Mouse (Mus musculus): Measurements from ENCODE around the gene Tmed1. TPM values are rescaled to one million over a fixed set of nuclear protein-coding genes. Genes with fewer than 3 reads are reported as not detected.
A peak's percentile ranks its signal among the peaks of the same experiment; 100 is the strongest.
"Not testable (repeated sequence)": the region's sequence is repeated elsewhere in the genome, so short reads cannot be mapped to it uniquely, and the experiment has no call there.

Gene Tmed1
- polyA plus RNA-seq, 1 experiment from 2014 or later = 83.5 TPM

DNA sequence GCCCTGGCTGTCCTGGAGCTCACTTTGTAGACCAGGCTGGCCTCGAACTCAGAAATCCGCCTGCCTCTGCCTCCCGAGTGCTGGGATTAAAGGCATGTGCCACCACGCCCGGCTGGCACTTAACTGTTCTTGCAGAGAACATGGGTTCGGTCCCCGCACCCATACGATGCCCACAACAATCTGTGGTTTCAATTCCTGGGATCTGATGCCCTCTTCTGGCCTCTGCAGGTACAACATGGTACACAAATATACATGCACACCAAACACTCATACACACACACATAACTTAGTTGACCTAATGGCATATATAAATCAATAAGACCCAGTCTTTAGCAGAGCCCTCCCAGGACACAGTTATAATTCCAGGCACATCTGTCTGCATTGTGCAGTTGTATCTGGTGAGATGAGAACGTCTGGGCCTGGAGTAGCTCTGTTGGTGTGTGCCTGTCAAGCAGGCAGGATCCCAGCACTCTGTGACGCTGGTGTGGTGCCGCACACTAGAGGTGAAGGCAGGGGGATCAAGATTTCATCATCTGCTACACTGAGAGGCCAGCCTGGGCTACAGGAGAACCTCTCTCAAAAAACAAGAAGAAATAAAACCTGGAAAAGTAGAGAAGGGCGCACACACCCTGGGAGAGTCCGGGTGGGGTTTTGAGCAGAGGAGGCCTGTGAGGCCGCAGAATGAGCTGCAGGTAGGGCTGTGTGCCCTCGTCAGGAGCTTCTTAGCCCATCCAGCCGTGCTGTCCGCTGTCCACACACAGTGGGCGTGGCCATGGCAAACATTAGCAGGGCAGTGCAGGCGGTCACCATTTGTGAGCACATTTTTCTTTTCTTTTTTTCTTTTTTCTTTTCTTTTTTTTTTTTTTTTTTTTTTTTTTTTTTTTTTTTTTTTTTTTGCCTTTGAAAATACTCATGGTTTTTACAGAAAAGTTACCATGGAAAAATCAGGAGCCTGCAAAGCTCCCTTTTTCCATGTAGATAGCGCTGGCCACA is 40.7 kb downstream of the Tmed1 start:
- Histone ChIP-seq H3K4me3 (ENCODE audit: low read depth, low read length) (no peak overlapping the region), H3K27me3 (ENCODE audit: control insufficient read depth, insufficient read depth, low read length) (no peaks in the 10 kb centered on the region), H3K36me3 (ENCODE audit: control insufficient read depth, insufficient read depth, low read length) (peaks cover 3% of the 10 kb centered on the region; the same call in 1 of the 2 replicates), H3K4me2 (ENCODE audit: low read depth, low read length, severe bottlenecking) (no peak overlapping the region), H3K4me1 (replicated peaks; ENCODE audit: control insufficient read depth, insufficient read depth, low read length) (no peaks in the 10 kb centered on the region), H3K9ac (ENCODE audit: low read length) (no peak overlapping the region), H3K9me3 (ENCODE audit: control insufficient read depth, low read length) (no peaks in the 10 kb centered on the region), H3K27ac (ENCODE audit: low read depth, low read length) (no peak overlapping the region)
- DNase-seq (ENCODE audit: low spot score) = peak; percentile 60
- ATAC-seq (replicated peaks; ENCODE audit: low FRiP score) = no peak
- WGBS = 87% methylated on average over 18 of the region's 20 CpGs

DNA sequence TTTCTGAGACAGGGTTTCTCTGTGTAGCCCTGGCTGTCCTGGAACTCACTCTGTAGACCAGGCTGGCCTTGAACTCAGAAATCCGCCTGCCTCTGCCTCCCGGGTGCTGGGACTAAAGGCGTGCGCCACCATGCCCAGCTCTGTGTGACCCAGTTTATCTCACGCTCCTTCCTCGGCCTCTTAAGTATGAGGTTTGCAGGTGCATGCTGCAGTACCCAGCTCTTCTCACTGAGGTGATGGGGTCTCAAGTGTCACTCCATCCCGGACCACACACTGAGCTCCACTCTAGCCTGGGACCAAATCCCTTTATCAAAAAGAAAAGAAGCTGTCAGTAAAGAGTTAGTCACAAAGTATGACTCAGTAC is 45.5 kb downstream of the Tmed1 start:
- not testable (repeated sequence) for H3K4me3 ChIP-seq (ENCODE audit: low read depth, low read length); H3K36me3 ChIP-seq (ENCODE audit: control insufficient read depth, insufficient read depth, low read length); H3K27ac ChIP-seq (ENCODE audit: low read depth, low read length); DNase-seq (ENCODE audit: low spot score); H3K27me3 ChIP-seq (ENCODE audit: control insufficient read depth, insufficient read depth, low read length); H3K9me3 ChIP-seq (ENCODE audit: control insufficient read depth, low read length); ATAC-seq (replicated peaks; ENCODE audit: low FRiP score); H3K9ac ChIP-seq (ENCODE audit: low read length); H3K4me1 ChIP-seq (replicated peaks; ENCODE audit: control insufficient read depth, insufficient read depth, low read length); H3K4me2 ChIP-seq (ENCODE audit: low read depth, low read length, severe bottlenecking)
- WGBS = 90% methylated on average over 7 of the region's 7 CpGs

DNA sequence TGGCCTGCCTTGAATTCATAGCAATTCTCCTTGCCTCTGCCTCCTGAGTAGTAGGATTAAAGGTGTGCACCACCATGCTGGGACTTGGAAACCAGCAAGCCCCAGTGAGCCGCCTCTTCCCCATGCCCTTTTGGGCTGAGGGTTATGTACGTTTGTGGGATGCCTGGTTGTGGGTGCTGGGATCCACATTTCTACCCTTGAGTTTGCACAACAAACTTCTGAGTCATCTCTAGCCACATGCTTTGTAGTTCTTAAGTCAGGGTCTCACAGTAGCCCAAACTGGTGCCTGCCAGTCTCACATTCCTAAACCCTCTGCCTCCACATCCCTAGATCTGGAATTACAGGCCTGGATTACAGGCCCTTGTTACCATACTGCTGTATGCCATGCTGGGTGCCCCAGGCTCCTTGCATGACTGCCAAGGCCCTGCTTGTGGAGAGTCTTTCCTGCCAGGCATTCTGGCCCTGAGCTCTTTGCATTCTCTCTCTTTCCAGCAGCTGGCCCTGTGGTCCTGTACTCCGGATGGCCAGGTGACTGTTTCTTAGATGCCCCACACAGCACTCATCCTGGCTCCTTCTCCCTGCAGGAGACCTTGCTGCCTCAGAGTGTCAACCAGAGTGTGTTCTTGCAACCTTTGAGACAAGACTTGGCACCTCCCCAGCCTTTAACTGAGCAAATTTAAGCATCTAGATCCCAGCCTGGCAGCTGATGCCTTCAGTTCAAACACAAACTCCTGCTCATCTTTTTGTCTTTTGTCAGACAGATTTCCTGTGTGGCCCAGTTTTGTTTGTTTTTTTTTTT is 46.1 kb downstream of the Tmed1 start:
- Histone ChIP-seq H3K9ac (ENCODE audit: low read length) (no peak overlapping the region), H3K9me3 (ENCODE audit: control insufficient read depth, low read length) (no peaks in the 10 kb centered on the region), H3K4me2 (ENCODE audit: low read depth, low read length, severe bottlenecking) (no peak overlapping the region), H3K4me3 (ENCODE audit: low read depth, low read length) (no peak overlapping the region), H3K27me3 (ENCODE audit: control insufficient read depth, insufficient read depth, low read length) (no peaks in the 10 kb centered on the region), H3K4me1 (replicated peaks; ENCODE audit: control insufficient read depth, insufficient read depth, low read length) (no peaks in the 10 kb centered on the region), H3K27ac (ENCODE audit: low read depth, low read length) (no peak overlapping the region), H3K36me3 (ENCODE audit: control insufficient read depth, insufficient read depth, low read length) (no peaks in the 10 kb centered on the region; the same call in 1 of the 2 replicates)
- no peak for DNase-seq (ENCODE audit: low spot score)
- 97% methylated on average over 3 of the region's 3 CpGs for WGBS
- ATAC-seq (replicated peaks; ENCODE audit: low FRiP score) = no peak

DNA sequence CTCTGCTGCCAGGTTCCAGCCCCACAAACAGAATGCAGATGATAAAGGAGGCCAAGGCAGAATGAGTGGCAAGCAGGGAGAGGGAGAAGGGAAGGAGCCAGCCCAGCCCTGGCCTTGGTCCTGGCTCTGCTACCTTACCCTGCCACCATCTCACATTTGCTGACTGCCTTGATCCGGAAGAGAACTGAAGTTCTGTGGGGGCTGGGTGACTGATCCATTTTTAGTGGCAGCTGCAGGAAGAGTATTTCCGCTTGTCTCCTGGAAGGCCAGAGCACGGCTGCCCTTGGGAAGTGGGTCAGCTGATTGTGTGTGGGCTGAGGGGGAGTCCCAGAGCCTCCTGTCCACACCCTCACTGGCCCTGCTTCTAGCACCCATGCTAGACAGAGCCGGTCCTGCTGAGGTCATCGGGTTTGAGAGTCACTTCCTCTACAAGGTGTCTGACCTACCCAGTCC is 46.9 kb downstream of the Tmed1 start:
- no peak overlapping the region for H3K9ac ChIP-seq (ENCODE audit: low read length)
- H3K4me3 ChIP-seq (ENCODE audit: low read depth, low read length) = no peak overlapping the region
- no peak for ATAC-seq (replicated peaks; ENCODE audit: low FRiP score)
- DNase-seq (ENCODE audit: low spot score) = no peak
- no peaks in the 10 kb centered on the region; the same call in 1 of the 2 replicates for H3K36me3 ChIP-seq (ENCODE audit: control insufficient read depth, insufficient read depth, low read length)
- H3K4me1 ChIP-seq (replicated peaks; ENCODE audit: control insufficient read depth, insufficient read depth, low read length) = no peaks in the 10 kb centered on the region
- no peak overlapping the region for H3K27ac ChIP-seq (ENCODE audit: low read depth, low read length)
- 82% methylated on average over 5 of the region's 5 CpGs for WGBS
- H3K27me3 ChIP-seq (ENCODE audit: control insufficient read depth, insufficient read depth, low read length) = no peaks in the 10 kb centered on the region
- H3K9me3 ChIP-seq (ENCODE audit: control insufficient read depth, low read length) = no peaks in the 10 kb centered on the region
- H3K4me2 ChIP-seq (ENCODE audit: low read depth, low read length, severe bottlenecking) = no peak overlapping the region

DNA sequence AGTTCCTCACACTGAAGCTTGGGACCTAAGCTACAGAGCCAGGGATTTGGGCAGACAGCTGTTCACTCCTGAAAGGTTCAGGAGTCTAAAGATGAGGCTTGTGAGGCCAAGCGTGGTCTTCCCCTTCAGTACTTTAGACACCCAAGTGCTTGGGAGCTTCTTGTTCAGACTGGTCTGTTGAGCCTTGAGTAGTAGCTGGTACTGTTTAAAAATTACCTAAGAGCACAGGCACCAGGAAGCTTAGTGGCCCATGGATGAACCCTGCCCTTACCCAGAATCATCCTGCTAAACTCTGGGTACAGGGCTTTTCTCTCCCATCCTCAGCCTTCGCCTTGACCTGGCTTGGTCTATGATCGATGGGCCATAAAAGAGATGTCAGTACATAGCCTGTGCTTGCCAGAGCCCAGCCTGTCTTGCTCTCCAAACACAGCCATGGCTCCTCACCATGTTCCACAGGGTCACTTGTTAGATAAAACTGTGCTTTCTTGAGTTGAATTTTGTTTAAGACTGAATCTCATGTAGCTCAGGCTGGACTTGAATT is 49.6 kb downstream of the Tmed1 start:
- Histone ChIP-seq H3K4me2 (ENCODE audit: low read depth, low read length, severe bottlenecking) (no peak overlapping the region), H3K27me3 (ENCODE audit: control insufficient read depth, insufficient read depth, low read length) (no peaks in the 10 kb centered on the region), H3K27ac (ENCODE audit: low read depth, low read length) (no peak overlapping the region), H3K36me3 (ENCODE audit: control insufficient read depth, insufficient read depth, low read length) (no peaks in the 10 kb centered on the region), H3K4me3 (ENCODE audit: low read depth, low read length) (no peak overlapping the region), H3K4me1 (replicated peaks; ENCODE audit: control insufficient read depth, insufficient read depth, low read length) (no peaks in the 10 kb centered on the region), H3K9ac (ENCODE audit: low read length) (no peak overlapping the region), H3K9me3 (ENCODE audit: control insufficient read depth, low read length) (no peaks in the 10 kb centered on the region)
- ATAC-seq (replicated peaks; ENCODE audit: low FRiP score) = no peak
- WGBS = 90% methylated on average over 3 of the region's 3 CpGs
- no peak for DNase-seq (ENCODE audit: low spot score)

DNA sequence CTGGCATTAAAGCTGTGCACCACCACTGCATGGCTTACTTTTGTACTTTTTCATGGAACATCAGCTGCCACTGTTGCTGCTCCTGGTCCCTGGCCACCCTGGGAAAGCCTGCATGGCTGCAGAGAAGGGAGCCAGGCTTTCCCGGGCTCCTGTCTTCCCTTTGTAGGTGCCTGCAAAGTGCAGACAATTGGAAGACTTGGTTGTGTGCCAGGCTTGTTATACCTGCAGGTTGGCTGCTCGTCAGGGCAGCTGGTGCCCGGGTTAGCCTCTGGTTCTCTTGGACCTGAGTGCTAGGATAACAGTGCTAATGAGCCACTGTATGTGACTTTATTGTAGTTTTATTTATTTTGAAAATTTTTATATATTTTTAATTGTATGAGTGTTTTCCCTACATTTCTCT is 51.2 kb downstream of the Tmed1 start:
- 86% methylated on average over 3 of the region's 3 CpGs for WGBS
- Histone ChIP-seq H3K9me3 (ENCODE audit: control insufficient read depth, low read length) (no peaks in the 10 kb centered on the region), H3K4me3 (ENCODE audit: low read depth, low read length) (no peak overlapping the region), H3K9ac (ENCODE audit: low read length) (no peak overlapping the region), H3K4me2 (ENCODE audit: low read depth, low read length, severe bottlenecking) (no peak overlapping the region), H3K27me3 (ENCODE audit: control insufficient read depth, insufficient read depth, low read length) (no peaks in the 10 kb centered on the region), H3K4me1 (replicated peaks; ENCODE audit: control insufficient read depth, insufficient read depth, low read length) (no peaks in the 10 kb centered on the region), H3K36me3 (ENCODE audit: control insufficient read depth, insufficient read depth, low read length) (no peaks in the 10 kb centered on the region), H3K27ac (ENCODE audit: low read depth, low read length) (no peak overlapping the region)
- ATAC-seq (replicated peaks; ENCODE audit: low FRiP score) = no peak
- no peak for DNase-seq (ENCODE audit: low spot score)

Small RNA genes within 50 kb of the gene (microRNA-seq; reads per million reads assigned to microRNA genes)
- 5.9 reads per million for gene Mir199a-1 (ENCODE audit: insufficient number of aligned reads)

Other genes starting within 250 kb of the Tmed1 start
- gene Atg4d, start 245.0 kb downstream of the Tmed1 start, polyA plus RNA-seq (2014; fragmentation: Nextera tagmentation; extraction: Ambion mirVana) = 55.7 and 57.9 TPM in 2 replicates
- gene Kri1, start 222.3 kb downstream of the Tmed1 start, polyA plus RNA-seq (2014; fragmentation: Nextera tagmentation; extraction: Ambion mirVana) = 16.3 and 22.3 TPM in 2 replicates
- 58.6 and 60.8 TPM in 2 replicates for gene Cdkn2d, start 218.8 kb downstream of the Tmed1 start, polyA plus RNA-seq (2014; fragmentation: Nextera tagmentation; extraction: Ambion mirVana)
- gene Ap1m2, start 197.9 kb downstream of the Tmed1 start, polyA plus RNA-seq (2014; fragmentation: Nextera tagmentation; extraction: Ambion mirVana) = 1.4 and 2.6 TPM in 2 replicates
- 71.0 and 76.3 TPM in 2 replicates for gene Slc44a2, start 189.6 kb downstream of the Tmed1 start, polyA plus RNA-seq (2014; fragmentation: Nextera tagmentation; extraction: Ambion mirVana)
- gene Ilf3, start 142.4 kb downstream of the Tmed1 start, polyA plus RNA-seq (2014; fragmentation: Nextera tagmentation; extraction: Ambion mirVana) = 295 and 297 TPM in 2 replicates
- 58.2 and 61.5 TPM in 2 replicates for gene Qtrt1, start 98.4 kb downstream of the Tmed1 start, polyA plus RNA-seq (2014; fragmentation: Nextera tagmentation; extraction: Ambion mirVana)
- gene Dnm2, start 85.3 kb downstream of the Tmed1 start, polyA plus RNA-seq (2014; fragmentation: Nextera tagmentation; extraction: Ambion mirVana) = 72.8 and 74.0 TPM in 2 replicates
- 5.6 and 5.7 TPM in 2 replicates for gene AB124611, start 15.9 kb upstream of the Tmed1 start, polyA plus RNA-seq (2014; fragmentation: Nextera tagmentation; extraction: Ambion mirVana)
- 78.0 and 93.0 TPM in 2 replicates for gene Carm1, start 36.6 kb upstream of the Tmed1 start, polyA plus RNA-seq (2014; fragmentation: Nextera tagmentation; extraction: Ambion mirVana)
- 51.0 and 57.5 TPM in 2 replicates for gene Timm29, start 82.5 kb upstream of the Tmed1 start, polyA plus RNA-seq (2014; fragmentation: Nextera tagmentation; extraction: Ambion mirVana)
- 15.5 and 16.0 TPM in 2 replicates for gene Yipf2, start 82.6 kb upstream of the Tmed1 start, polyA plus RNA-seq (2014; fragmentation: Nextera tagmentation; extraction: Ambion mirVana)
- 191 and 197 TPM in 2 replicates for gene Smarca4, start 105.9 kb upstream of the Tmed1 start, polyA plus RNA-seq (2014; fragmentation: Nextera tagmentation; extraction: Ambion mirVana)
- gene Ldlr, start 213.2 kb upstream of the Tmed1 start, polyA plus RNA-seq (2014; fragmentation: Nextera tagmentation; extraction: Ambion mirVana) = 23.2 and 23.7 TPM in 2 replicates

All from forebrain, embryonic 11.5 days (tissue).